Mouse (Mus musculus) intestine, embryonic 16.5 days (tissue): ENCODE measurements around the gene Nlrx1. TPM values are rescaled to one million over a fixed set of nuclear protein-coding genes. Genes with fewer than 3 reads are reported as not detected.
"Not testable (repeated sequence)": the region's sequence is repeated elsewhere in the genome, so short reads cannot be mapped to it uniquely, and the experiment has no call there.

ENCODE experiments used
- ATAC-seq: fragments of 200-750 bp; cut with Nextera tagmentation; 2 replicates; pipeline ENCODE4 v1.8.0; 2017; ENCODE audit warnings: moderate TSS enrichment, moderate library complexity
- H3K27ac ChIP-seq: fragments of 300-500 bp; sonication (generic); 2 replicates; pipeline ENCODE4 v1.5.1; 2014; ENCODE audit warnings: mild to moderate bottlenecking, low read length
- H3K27me3 ChIP-seq: fragments of 300-500 bp; sonication (generic); replicated peaks from 2 replicates; pipeline ENCODE4 v1.6.1; 2014; ENCODE audit warnings: low read length, control low read depth, mixed read lengths; ENCODE audit not compliant: control insufficient read depth, insufficient read depth
- H3K36me3 ChIP-seq: fragments of 300-500 bp; sonication (generic); 2 replicates; pipeline ENCODE4 v1.6.1; 2014; ENCODE audit warnings: low read length, control low read depth; ENCODE audit not compliant: control insufficient read depth, insufficient read depth
- H3K4me1 ChIP-seq: fragments of 300-500 bp; sonication (generic); 2 replicates; pipeline ENCODE4 v1.6.1; 2014; ENCODE audit warnings: low read length, control low read depth, mixed read lengths; ENCODE audit not compliant: control insufficient read depth, insufficient read depth
- H3K4me2 ChIP-seq: fragments of 300-500 bp; sonication (generic); 2 replicates; pipeline ENCODE4 v1.6.1; 2014; ENCODE audit warnings: low read depth, low read length, control low read depth
- H3K4me3 ChIP-seq: fragments of 300-500 bp; sonication (generic); 2 replicates; pipeline ENCODE4 v1.5.1; 2014; ENCODE audit warnings: mild to moderate bottlenecking, low read length
- H3K9ac ChIP-seq: fragments of 300-500 bp; sonication (generic); 2 replicates; pipeline ENCODE4 v1.6.1; 2014; ENCODE audit warnings: low read depth, low read length
- H3K9me3 ChIP-seq: fragments of 300-500 bp; sonication (generic); 2 replicates; pipeline ENCODE4 v1.6.1; 2016; ENCODE audit warnings: low read length, control low read depth; ENCODE audit not compliant: control insufficient read depth
- WGBS: fragments of 180-500 bp; shearing (Covaris S2); extraction: QIAGEN DNeasy Blood & Tissue Kit; methylation state at CpG from one replicate; pipeline ENCODE4 v1.1.7; 2014; 5-methylcytosine and 5-hydroxymethylcytosine counted together
- polyA plus RNA-seq: library from polyadenylated mRNA; unstranded; fragments of >200 nt; fragmentation: Nextera tagmentation; extraction: Ambion mirVana; gene quantifications from 2 replicates; pipeline ENCODE4 v1.2.1, GENCODE M21; 2015

The Nlrx1 gene
- polyA plus RNA-seq, 1 experiment from 2014 or later: 5.5 TPM

DNA sequence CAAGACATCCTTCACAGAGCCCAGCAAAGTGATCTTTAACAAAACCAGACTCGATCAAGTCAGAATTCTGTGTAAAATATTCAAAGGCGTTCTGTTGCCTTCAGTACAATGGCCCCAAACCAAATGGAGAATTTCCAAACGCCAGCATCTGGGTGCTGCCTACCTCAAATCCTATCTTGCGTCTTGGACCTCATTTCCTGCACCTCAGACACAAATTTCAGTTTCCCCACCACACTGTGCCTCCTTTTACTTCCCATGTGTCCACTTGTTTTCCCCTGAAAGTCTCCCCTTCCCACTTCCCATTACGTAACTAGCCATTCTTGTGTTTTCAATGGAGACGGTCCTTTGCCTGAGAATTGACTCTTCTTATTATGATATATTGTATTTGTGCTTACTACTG lies 38.1 kb upstream of the Nlrx1 start:
- H3K27me3 ChIP-seq: no peaks in the 10 kb centered on the region
- H3K4me2 ChIP-seq: no peak overlapping the region
- H3K27ac ChIP-seq: no peak overlapping the region
- H3K9me3 ChIP-seq: no peaks in the 10 kb centered on the region
- 87% methylated on average over 6 of the region's 6 CpGs for WGBS
- peaks cover 8% of the 10 kb centered on the region; the same call in 1 of the 2 replicates for H3K36me3 ChIP-seq
- H3K4me3 ChIP-seq: no peak overlapping the region
- no peak overlapping the region for H3K9ac ChIP-seq
- H3K4me1 ChIP-seq: peaks cover 16% of the 10 kb centered on the region
- ATAC-seq: no peak

DNA sequence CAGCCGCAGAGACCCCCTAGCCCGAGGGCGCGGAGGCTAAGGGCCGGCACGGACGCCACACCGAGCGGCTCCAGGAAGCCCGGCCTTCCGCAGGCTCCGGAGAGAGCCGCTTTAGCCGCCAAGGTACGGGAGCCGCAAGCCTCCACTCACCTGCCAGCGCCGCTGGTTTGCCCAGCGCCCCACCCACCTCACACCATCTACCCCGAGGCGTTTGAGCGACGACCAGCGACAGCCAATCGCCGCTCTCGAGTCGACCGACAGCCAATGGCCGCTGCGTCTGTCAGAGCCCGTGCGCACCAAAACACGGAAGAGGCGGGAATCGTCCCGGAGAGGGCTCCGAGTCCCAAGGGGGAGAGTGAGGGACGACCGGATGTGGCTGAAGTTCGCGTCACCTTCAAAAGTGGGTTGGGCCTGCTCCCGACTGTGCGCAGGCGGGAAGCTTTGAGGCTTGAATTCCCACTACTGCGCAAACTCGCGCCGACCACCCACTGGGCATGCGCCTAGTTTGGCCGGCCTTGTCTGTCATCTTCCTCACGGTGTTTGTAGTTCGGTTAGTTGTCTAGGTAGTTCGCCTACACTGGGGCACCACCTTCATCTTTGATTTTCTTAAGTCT lies 37.2 kb upstream of the Nlrx1 start, which contains the start of gene Hinfp:
Hinfp (minus strand) TSS at position 206 of the 614 bp plus-strand sequence.
- peak within 1 kb of the TSS; percentile 95 for H3K9ac ChIP-seq
- no peaks in the 10 kb centered on the region for H3K9me3 ChIP-seq
- peak; percentile 99 for ATAC-seq
- WGBS: under 1% methylated on average over 54 of the region's 54 CpGs
- peak within 1 kb of the TSS; percentile 74 for H3K27ac ChIP-seq
- no peaks in the 10 kb centered on the region for H3K27me3 ChIP-seq
- peak within 1 kb of the TSS; percentile 49 for H3K4me2 ChIP-seq
- peaks cover 8% of the 10 kb centered on the region; the same call in 1 of the 2 replicates for H3K36me3 ChIP-seq
- peak within 1 kb of the TSS; percentile 96 for H3K4me3 ChIP-seq
- peaks cover 7% of the 10 kb centered on the region for H3K4me1 ChIP-seq

DNA sequence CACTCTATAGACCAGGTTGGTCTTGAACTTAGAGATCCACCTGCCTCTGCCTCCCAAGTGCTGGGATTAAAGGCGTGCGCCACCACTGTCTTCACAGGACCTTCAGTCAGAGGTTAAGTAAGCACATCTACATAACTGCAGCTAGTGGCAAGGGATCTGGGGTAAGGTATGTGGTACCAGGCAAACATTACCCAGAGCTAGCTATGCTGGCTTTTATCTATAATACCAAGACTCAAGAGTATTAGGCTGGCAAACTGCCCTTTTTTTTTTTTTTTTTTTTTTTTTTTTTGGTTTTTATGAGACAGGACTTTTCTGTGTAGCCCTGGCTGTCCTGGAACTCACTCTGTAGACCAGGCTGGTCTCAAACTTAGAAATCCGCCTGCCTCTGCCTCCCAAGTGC lies 31.6 kb upstream of the Nlrx1 start:
- ATAC-seq, H3K4me3 ChIP-seq, H3K27ac ChIP-seq, H3K9me3 ChIP-seq, H3K4me2 ChIP-seq, H3K9ac ChIP-seq, H3K27me3 ChIP-seq, H3K4me1 ChIP-seq: not testable (repeated sequence)
- WGBS: 96% methylated on average over 3 of the region's 3 CpGs
- peaks cover 11% of the 10 kb centered on the region for H3K36me3 ChIP-seq

DNA sequence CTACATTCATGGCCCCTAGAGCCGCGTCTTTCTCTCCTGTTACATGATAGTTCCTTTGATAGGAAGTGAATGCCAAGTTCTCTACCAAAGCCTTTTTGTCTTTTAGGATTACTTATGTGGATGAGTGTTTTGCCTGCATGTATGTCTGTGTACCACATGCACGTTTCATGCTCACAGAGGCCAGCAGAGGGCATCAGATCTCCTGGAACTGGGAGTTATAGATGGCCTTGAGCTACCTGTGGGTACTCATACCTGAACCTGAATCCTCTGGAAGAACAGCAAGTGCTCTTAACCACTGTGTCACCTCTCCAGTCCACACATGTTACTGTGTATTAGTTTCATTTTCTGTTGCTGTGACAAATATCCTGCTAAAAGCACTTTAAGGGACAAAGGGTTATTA lies 24.1 kb upstream of the Nlrx1 start:
- 62% methylated on average over 3 of the region's 3 CpGs for WGBS
- Histone ChIP-seq H3K4me2 (no peak overlapping the region), H3K9me3 (no peaks in the 10 kb centered on the region; the same call in 1 of the 2 replicates), H3K27ac (no peak overlapping the region), H3K4me3 (no peak overlapping the region), H3K27me3 (no peaks in the 10 kb centered on the region), H3K9ac (no peak overlapping the region), H3K36me3 (peaks cover 9% of the 10 kb centered on the region; the same call in 1 of the 2 replicates), H3K4me1 (peaks cover 14% of the 10 kb centered on the region; the same call in 1 of the 2 replicates)
- no peak for ATAC-seq

DNA sequence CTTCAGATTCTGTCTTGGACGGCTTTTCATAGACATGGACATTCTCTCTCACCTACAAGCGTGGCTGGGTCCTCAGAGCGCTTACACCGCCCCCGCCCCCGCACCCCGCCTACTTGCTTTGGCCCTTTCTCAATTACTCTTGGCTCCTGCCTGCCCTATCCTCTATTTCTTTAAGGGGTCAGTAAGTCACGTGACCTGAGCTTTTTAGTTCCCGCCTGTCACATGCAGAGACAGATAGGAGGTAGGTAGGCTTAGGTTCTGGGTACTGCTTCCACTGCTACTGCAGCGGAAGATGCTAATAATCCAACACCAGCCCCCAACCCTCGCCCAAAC lies 20.5 kb upstream of the Nlrx1 start:
- Histone ChIP-seq H3K9me3 (no peaks in the 10 kb centered on the region; the same call in 1 of the 2 replicates), H3K4me2 (no peak overlapping the region), H3K9ac (no peak overlapping the region), H3K27me3 (0 out of 2 replicates have a peak, but pooled peaks cover 3% of the 10 kb centered on the region), H3K4me3 (no peak overlapping the region), H3K36me3 (peaks cover 9% of the 10 kb centered on the region; the same call in 1 of the 2 replicates), H3K4me1 (peaks cover 17% of the 10 kb centered on the region), H3K27ac (no peak overlapping the region)
- WGBS: 16% methylated on average over 11 of the region's 11 CpGs
- no peak for ATAC-seq

DNA sequence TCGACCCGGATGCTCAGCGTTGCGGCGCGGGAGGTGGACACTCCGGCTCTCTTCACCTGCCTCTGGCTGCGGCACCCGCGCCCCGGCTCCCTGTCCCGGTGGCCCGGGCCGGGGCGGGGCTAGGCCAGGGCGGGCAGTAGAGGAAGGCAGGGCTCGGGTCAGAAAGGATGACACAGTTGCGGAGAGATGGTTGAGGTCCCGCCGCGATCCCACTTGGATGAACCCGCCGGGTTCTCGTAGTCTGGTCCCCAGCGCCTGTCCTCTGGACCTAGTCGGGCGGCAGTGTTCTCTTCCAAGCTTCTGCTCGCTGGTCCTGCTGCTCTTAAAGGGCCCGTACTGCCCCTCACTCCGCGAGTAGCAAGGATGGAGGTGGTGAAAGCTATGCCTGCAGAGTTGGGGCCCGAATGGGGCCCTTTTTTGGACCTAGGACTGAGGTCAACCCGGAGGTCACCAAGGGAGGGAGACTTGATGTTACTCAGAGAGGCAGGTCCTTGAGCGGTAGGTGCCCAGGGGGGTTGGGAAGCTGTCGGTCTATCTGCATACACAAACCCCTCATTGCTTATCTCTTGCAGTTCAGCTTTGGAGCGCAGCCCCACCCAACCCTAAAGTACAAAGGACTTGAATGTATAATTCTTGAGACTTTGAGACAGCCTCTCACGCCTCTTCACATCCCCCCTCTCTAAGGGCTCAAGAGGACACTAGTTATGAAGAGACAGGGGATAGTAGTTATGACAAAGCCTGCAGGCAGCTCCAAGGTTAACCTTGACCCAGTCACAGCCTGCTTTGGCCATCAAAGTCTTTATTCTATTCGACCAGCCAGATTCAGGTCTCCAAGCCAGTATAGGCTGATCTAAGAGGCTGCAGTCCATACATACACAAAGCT lies 19.9 kb upstream of the Nlrx1 start, which contains the start of gene Abcg4:
Abcg4 (minus strand) TSS at position 540 of the 883 bp plus-strand sequence.
- Histone ChIP-seq H3K9me3 (no peaks in the 10 kb centered on the region; the same call in 1 of the 2 replicates), H3K27me3 (0 out of 2 replicates have a peak, but pooled peaks cover 3% of the 10 kb centered on the region), H3K9ac (peak within 1 kb of the TSS; percentile 65), H3K4me1 (peaks cover 17% of the 10 kb centered on the region), H3K36me3 (peaks cover 9% of the 10 kb centered on the region; the same call in 1 of the 2 replicates), H3K4me2 (peak within 1 kb of the TSS; percentile 89), H3K4me3 (peak within 1 kb of the TSS; percentile 51), H3K27ac (no peak within 1 kb of the TSS)
- WGBS: 1% methylated on average over 38 of the region's 38 CpGs
- ATAC-seq: peak; percentile 71

DNA sequence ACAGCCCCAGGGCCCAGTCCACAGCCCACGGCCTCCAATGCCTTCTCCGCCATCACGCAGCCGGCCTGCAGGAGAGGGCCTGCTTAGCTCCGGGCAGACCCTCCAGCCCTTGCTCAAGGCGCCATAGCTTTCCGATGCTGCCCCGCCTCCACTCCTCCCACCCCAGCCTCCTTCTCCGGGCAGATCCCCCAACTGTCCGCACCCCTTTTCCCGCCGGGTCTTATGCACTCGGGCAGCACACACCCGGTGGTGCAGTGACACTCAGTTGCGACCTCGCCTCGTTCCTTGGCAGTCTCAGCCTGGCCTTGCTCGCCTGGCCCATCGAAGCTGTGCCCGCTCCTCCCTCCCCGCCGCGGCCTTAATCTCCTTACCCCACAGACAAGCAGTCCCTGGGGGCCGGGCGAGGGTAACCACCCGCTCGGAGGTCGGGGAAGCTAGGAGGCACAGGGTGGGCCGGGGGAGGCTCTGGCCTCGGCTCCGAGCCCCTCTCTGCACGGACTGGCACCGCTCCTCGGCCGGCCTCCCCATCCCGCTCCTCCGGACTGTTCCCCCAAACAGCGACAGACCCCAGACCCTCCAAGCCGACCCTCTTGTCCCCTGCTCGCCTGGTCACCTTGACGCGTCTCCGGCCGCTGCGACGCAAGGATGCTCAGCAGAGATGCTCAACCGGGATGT lies 19.1 kb upstream of the Nlrx1 start:
- peak overlapping the region; percentile 65 for H3K9ac ChIP-seq
- WGBS: under 1% methylated on average over 47 of the region's 47 CpGs
- peaks cover 17% of the 10 kb centered on the region for H3K4me1 ChIP-seq
- H3K9me3 ChIP-seq: no peaks in the 10 kb centered on the region; the same call in 1 of the 2 replicates
- peak overlapping the region; percentile 51 for H3K4me3 ChIP-seq
- no peak overlapping the region for H3K27ac ChIP-seq
- peaks cover 3% of the 10 kb centered on the region; the same call in 1 of the 2 replicates for H3K36me3 ChIP-seq
- H3K4me2 ChIP-seq: peak overlapping the region; percentile 89
- H3K27me3 ChIP-seq: 0 out of 2 replicates have a peak, but pooled peaks cover 3% of the 10 kb centered on the region
- peak; percentile 37 for ATAC-seq

DNA sequence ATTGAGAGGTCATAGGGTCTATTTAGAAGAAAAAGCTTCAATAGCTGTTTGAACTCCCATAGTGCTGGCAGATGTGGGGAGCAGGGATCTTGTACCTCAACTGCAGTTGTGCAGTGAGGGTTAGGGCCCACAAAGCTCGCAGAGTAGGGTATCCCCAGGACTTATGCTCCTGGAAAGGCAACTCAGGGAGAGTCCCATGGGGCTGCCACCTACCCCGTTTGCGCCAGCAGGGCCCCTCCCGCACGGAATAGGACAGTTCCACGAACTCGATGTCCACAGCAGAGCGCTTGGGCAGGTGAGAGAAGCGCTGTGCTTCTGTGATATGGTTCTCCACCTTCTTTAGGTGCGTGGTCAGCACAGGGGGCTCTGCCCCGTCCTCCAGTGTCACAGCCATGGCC lies 18.6 kb upstream of the Nlrx1 start:
- 22% methylated on average over 11 of the region's 11 CpGs for WGBS
- peak overlapping the region; percentile 65 for H3K9ac ChIP-seq
- H3K4me1 ChIP-seq: peaks cover 17% of the 10 kb centered on the region
- H3K4me3 ChIP-seq: peak overlapping the region; percentile 51
- H3K27ac ChIP-seq: no peak overlapping the region
- H3K9me3 ChIP-seq: no peaks in the 10 kb centered on the region; the same call in 1 of the 2 replicates
- peak overlapping the region; percentile 89 for H3K4me2 ChIP-seq
- H3K27me3 ChIP-seq: 0 out of 2 replicates have a peak, but pooled peaks cover 3% of the 10 kb centered on the region
- H3K36me3 ChIP-seq: 0 out of 2 replicates have a peak, but pooled peaks cover 3% of the 10 kb centered on the region
- ATAC-seq: 0 out of 2 replicates have a peak, but pooled peaks have one; percentile 5
